Mouse (Mus musculus): Measurements from ENCODE around the gene Bbs1.

- no peak for TF ChIP-seq POLR2A (IDR thresholded peaks at IDR 0.05; ENCODE audit: extremely low read depth, insufficient read depth, low read length)
- TF ChIP-seq CTCF (IDR thresholded peaks at IDR 0.05; ENCODE audit: extremely low read depth, insufficient read depth, low read length) = no peak
These were observed 7.5 kb downstream of the Bbs1 start for GRCm38 (mm10) chr19:4898972-4899371.

All from cortical plate, adult 2 months (tissue).